Mouse (Mus musculus): ENCODE measurements at regions not wholly inside any gene's neighbourhood (a gene's known extent, or its start where the extent isn't known, plus 50 kb on each side); places are given as distances from the start of the nearest gene placed in this dataset.

GRCm38 (mm10) chr8:11956268-11956667, 116.0 kb downstream of the Tex29 start:
- no peak for TF ChIP-seq CTCF (IDR thresholded peaks at IDR 0.05)
- intact Hi-C loops (cut with DNase I): loop anchor here (1.0 to 5.0 kb wide), 3 partner anchors 651 to 721 kb away; no protein-coding TSS in a partner anchor
- no peak for DNase-seq

DNA sequence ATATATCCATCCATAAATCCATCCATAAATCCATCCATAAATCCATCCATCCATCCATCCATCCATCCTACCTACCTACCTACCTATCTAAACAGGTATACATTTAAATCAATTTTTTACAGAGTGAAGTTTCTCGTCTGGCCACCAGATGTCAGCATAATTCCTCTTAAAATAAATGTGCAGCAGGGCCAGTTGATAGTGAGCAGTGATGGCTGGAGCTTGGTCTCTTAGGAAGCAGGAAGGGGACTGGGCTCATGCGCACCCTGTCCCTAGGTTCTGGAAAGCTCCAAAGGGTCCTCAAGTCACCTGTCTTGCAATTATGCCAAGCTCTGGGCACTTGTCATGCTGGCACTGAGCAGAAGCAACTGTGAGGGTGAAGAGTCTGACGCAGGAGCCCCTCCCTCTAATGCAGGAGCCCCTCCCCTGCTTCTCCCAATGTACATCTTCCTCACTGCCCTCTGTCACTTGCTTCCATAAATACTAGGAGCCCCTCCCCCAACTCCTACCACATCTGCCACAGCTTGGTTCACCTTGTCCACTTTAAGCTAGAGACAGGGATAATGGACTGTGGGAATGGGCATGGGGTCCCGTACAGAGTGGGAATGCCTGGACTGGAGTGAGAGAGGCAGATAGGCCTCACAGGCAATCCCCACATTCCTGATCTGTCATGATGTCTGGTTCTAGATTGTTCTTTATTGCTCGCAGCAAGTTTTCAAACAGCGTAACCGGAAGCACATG, 116.9 kb downstream of the Tex29 start:
- DNase-seq: no peak
- no peak overlapping the region for H3K4me3 ChIP-seq
- H3K27ac ChIP-seq: no peak overlapping the region
- TF ChIP-seq CTCF (IDR thresholded peaks at IDR 0.05): peak; percentile 62
- intact Hi-C loops (cut with DNase I): loop anchor here (1.0 to 5.0 kb wide), 3 partner anchors 604 to 670 kb away; no protein-coding TSS in a partner anchor

More at GRCm38 (mm10) chr8:11956268-11956667, 116.0 kb downstream of the Tex29 start:
- no peak overlapping the region for H3K4me3 ChIP-seq
- H3K27ac ChIP-seq: no peak overlapping the region

GRCm38 (mm10) chr8:11958176-11958575, 117.9 kb downstream of the Tex29 start:
- no peak overlapping the region for H3K4me3 ChIP-seq
- no peak for DNase-seq
- no peak for TF ChIP-seq CTCF (IDR thresholded peaks at IDR 0.05)
- intact Hi-C loops (cut with DNase I): loop anchor here (5.0 kb wide), 1 partner anchor 669 kb away; no protein-coding TSS in a partner anchor
- H3K27ac ChIP-seq: no peak overlapping the region

GRCm38 (mm10) chr8:11959466-11959865, 119.2 kb downstream of the Tex29 start:
- no peak overlapping the region for H3K27ac ChIP-seq
- intact Hi-C loops (cut with DNase I): loop anchor here (5.0 kb wide), 1 partner anchor 668 kb away; no protein-coding TSS in a partner anchor
- H3K4me3 ChIP-seq: no peak overlapping the region
- DNase-seq: no peak
- TF ChIP-seq CTCF (IDR thresholded peaks at IDR 0.05): no peak

GRCm38 (mm10) chr8:11963575-11963974, 123.3 kb downstream of the Tex29 start:
- Histone ChIP-seq H3K4me3 (no peak overlapping the region), H3K27ac (no peak overlapping the region)
- no peak for DNase-seq
- intact Hi-C loops (cut with DNase I): no loop called here
- no peak for TF ChIP-seq CTCF (IDR thresholded peaks at IDR 0.05)

GRCm38 (mm10) chr8:11967670-11968069, 127.4 kb downstream of the Tex29 start:
- Histone ChIP-seq H3K4me3 (no peak overlapping the region), H3K27ac (no peak overlapping the region)
- no peak for DNase-seq
- intact Hi-C loops (cut with DNase I): no loop called here
- no peak for TF ChIP-seq CTCF (IDR thresholded peaks at IDR 0.05)

- no peak for DNase-seq
- Histone ChIP-seq H3K27ac (no peak overlapping the region), H3K4me3 (no peak overlapping the region)
- intact Hi-C loops (cut with DNase I): no loop called here
- no peak for TF ChIP-seq CTCF (IDR thresholded peaks at IDR 0.05)
These were observed 130.2 kb downstream of the Tex29 start for GRCm38 (mm10) chr8:11970515-11970914.

- DNase-seq: no peak
- intact Hi-C loops (cut with DNase I): no loop called here
- TF ChIP-seq CTCF (IDR thresholded peaks at IDR 0.05): no peak
- Histone ChIP-seq H3K27ac (no peak overlapping the region), H3K4me3 (no peak overlapping the region)
These were observed 133.2 kb downstream of the Tex29 start for GRCm38 (mm10) chr8:11973436-11973835.

GRCm38 (mm10) chr8:11977121-11977520, 136.8 kb downstream of the Tex29 start:
- TF ChIP-seq CTCF (IDR thresholded peaks at IDR 0.05): no peak
- intact Hi-C loops (cut with DNase I): no loop called here
- no peak overlapping the region for H3K27ac ChIP-seq
- H3K4me3 ChIP-seq: no peak overlapping the region
- DNase-seq: no peak

GRCm38 (mm10) chr8:11979056-11979455, 138.8 kb downstream of the Tex29 start:
- DNase-seq: no peak
- no peak overlapping the region for H3K4me3 ChIP-seq
- intact Hi-C loops (cut with DNase I): no loop called here
- no peak for TF ChIP-seq CTCF (IDR thresholded peaks at IDR 0.05)
- H3K27ac ChIP-seq: no peak overlapping the region

DNA sequence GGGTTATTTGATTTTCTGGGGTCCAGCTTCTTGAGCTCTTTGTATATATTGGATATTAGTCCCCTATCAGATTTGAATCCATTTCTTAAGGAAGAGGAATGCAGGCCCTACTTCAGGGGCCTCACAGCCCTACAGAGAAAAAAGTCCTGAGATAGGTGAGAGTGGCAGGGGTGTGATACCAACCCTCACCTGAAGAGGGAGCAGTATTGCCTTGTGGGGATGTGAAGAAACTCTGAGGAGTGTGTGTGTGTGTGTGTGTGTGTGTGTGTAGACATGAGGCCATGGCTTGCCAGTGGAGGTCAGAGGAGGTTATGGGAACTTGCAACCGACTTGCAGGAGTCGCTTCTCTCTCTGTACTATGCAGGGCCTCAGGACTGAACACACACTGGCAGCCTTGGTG, 141.2 kb downstream of the Tex29 start:
- TF ChIP-seq CTCF (IDR thresholded peaks at IDR 0.05): peak; percentile 46
- DNase-seq: no peak
- Histone ChIP-seq H3K4me3 (no peak overlapping the region), H3K27ac (no peak overlapping the region)
- intact Hi-C loops (cut with DNase I): no loop called here

DNA sequence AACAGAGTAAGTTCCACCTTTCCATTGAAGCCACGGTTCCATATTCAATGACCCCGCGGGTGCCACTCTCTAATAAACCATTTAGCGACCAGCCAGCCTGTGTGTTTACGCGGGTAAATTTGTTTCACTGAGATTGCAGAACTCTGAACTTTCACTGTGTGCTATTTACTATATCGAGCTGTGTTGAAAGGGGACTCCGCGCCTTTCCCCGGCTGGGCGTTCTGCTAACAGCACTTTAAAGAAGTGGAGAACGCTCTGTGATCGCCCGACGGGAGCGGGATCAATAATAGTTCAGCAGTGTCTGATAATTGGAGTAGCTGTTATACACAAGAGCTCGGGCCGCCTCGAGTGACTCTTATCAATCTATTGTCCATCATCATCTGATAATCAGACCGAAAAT, 149.8 kb downstream of the Tex29 start:
- TF ChIP-seq CTCF (IDR thresholded peaks at IDR 0.05): no peak
- Histone ChIP-seq H3K27ac (no peak overlapping the region), H3K4me3 (no peak overlapping the region)
- DNase-seq: no peak
- intact Hi-C loops (cut with DNase I): no loop called here

DNA sequence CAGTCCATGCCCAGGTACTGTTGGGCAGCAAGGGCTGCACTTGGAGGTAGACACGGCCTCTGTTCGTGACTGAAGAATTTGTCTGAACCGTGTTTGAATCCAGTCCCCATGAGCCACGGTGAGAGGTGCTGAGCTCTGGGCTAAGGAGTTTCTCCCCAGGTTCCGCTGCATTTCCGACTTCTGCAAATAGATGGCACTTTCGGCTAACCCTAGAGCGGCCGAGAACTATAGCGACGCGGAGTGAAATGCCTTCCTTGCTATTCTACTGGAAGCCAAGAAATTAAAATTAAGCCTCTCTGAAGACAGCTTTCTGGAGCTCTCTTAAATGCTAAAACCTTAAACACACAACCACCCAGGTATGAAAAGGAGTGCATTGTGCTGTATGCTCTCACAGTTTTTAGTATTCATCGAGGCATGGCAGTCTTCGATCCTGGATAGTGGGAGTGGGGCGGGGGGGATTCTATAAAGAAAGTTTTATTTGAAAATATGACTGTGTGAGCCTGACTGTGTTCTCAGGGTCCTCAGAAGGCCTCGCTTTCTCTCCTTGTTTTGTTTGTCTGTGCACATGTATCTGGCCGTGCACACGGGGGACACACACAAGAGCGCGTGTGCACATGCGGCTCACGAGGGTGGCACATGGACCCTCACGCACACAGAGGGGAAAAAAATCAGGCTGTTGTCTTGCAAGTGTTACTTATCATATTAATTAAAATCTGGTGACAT, 159.6 kb downstream of the Tex29 start:
- TF ChIP-seq CTCF (IDR thresholded peaks at IDR 0.05): peak; percentile 72
- intact Hi-C loops (cut with DNase I): loop anchor here (5.0 kb wide), 1 partner anchor 562 kb away; no protein-coding TSS in a partner anchor
- DNase-seq: peak; percentile 45
- H3K27ac ChIP-seq: no peak overlapping the region
- no peak overlapping the region for H3K4me3 ChIP-seq
